Mouse (Mus musculus) liver, adult 2 months (tissue): ENCODE measurements around the gene Grhl3.

Source experiments
- CTCF ChIP-seq: fragments of 200-500 bp; IDR thresholded peaks from 2 replicates; pipeline ENCODE4 v1.5.1; 2011; ENCODE audit warnings: low read depth, low read length, control low read depth
- POLR2A ChIP-seq: fragments of 200-500 bp; IDR thresholded peaks from 2 replicates; pipeline ENCODE4 v1.6.1; 2011; ENCODE audit warnings: low read length, control low read depth; ENCODE audit not compliant: insufficient read depth; ENCODE audit errors: extremely low read depth

DNA sequence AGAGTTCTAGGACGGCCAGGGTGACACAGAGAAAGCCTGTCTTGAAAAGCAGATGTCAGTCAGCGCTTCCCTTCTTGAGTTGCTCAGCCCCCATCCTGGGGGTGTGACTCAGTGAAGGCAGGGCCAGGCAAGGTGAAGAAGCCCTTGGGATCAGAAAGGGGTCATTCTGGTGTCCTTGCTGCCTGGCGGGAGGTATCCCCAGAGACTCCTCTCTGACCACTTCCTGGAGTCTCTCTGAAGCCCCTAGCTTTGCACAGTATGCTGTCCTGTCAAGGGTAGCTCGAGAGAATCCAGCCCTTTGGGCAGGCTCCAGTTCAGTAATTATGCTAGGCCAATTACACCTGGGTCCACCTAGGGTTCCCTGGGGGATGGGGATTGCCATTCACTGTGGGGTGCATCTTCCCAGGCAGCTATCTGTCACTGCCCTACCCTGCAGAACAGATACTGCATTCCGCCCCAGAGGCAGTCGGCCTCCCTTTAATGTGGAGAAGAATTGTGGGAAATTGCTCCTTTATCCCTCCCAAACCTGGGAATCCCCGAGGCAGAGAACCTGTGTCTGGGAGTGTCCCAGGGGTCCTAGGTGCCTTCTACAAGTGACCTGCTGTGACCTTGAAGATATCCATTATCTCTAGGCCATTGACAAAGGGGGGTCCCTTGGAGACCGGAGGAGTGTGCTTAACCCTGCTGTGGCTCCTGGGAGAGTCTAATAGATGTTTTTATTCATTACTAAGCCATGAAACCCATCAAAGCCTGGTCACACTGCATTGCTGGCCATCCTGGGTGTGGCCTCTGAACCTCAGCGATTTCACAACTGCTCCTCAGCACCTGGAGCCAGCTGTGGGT, 41.4 kb downstream of the Grhl3 start:
- TF ChIP-seq CTCF, result no peak
- TF ChIP-seq POLR2A, result no peak
